Mouse (Mus musculus) left cerebral cortex, postnatal 36 days (tissue): ENCODE measurements at regions not wholly inside any gene's neighbourhood (a gene's known extent, or its start where the extent isn't known, plus 50 kb on each side); places are given as distances from the start of the nearest gene placed in this dataset.
"Not testable (repeated sequence)": the region's sequence is repeated elsewhere in the genome, so short reads cannot be mapped to it uniquely, and the experiment has no call there.

Experiments used
- DNase-seq, 2 experiments: peaks; one replicate each; pipeline ENCODE4 v3.0.0; 2021 to 2022; ENCODE audit warnings: low spot score in 2 of 2, mixed read lengths in 1 of 2
- intact Hi-C: fragments of 180-260 bp; cut with DNase I; formaldehyde crosslinking; loops from one replicate; pipeline ENCODE4 v1.15.1; 2025

GRCm38 (mm10) chr12:74825664-74826063 is 351.5 kb downstream of the Kcnh5 start:
- intact Hi-C loops, result no loop called here

GRCm38 (mm10) chr12:74824735-74825494 is 352.2 kb downstream of the Kcnh5 start:
- DNase-seq, result peak; percentile 11 to 33
- intact Hi-C loops, result no loop called here

More at GRCm38 (mm10) chr12:74825664-74826063, 351.5 kb downstream of the Kcnh5 start:
- no peak for DNase-seq

GRCm38 (mm10) chr12:74816181-74816580 is 361.0 kb downstream of the Kcnh5 start:
- intact Hi-C loops, DNase-seq: not testable (repeated sequence)

GRCm38 (mm10) chr12:74808571-74808970 is 368.6 kb downstream of the Kcnh5 start:
- intact Hi-C loops, DNase-seq: not testable (repeated sequence)

GRCm38 (mm10) chr12:74807926-74808325 is 369.2 kb downstream of the Kcnh5 start:
- intact Hi-C loops, DNase-seq: not testable (repeated sequence)

- intact Hi-C loops, result no loop called here
- DNase-seq, result no peak
Measured at GRCm38 (mm10) chr12:74803740-74804512, 373.2 kb downstream of the Kcnh5 start.

GRCm38 (mm10) chr12:74792036-74792435 is 385.1 kb downstream of the Kcnh5 start:
- intact Hi-C loops, result no loop called here
- peak; percentile 24 to 38 for DNase-seq

- intact Hi-C loops, result no loop called here
- DNase-seq, result no peak
Measured at GRCm38 (mm10) chr12:74762284-74762683, 414.8 kb downstream of the Kcnh5 start.

GRCm38 (mm10) chr12:74745051-74745450 is 428.9 kb upstream of the Gm11042 start:
- DNase-seq, result peak; percentile 17 to 25

GRCm38 (mm10) chr12:74728866-74729265 is 412.7 kb upstream of the Gm11042 start:
- DNase-seq, result no peak
- intact Hi-C loops, result no loop called here

More at GRCm38 (mm10) chr12:74745051-74745450, 428.9 kb upstream of the Gm11042 start:
- intact Hi-C loops, result no loop called here

- DNase-seq, result no peak
- intact Hi-C loops, result no loop called here
Measured at GRCm38 (mm10) chr12:74679149-74679548, 363.0 kb upstream of the Gm11042 start.

- DNase-seq, result no peak
- intact Hi-C loops, result no loop called here
Measured at GRCm38 (mm10) chr12:74677835-74678234, 361.6 kb upstream of the Gm11042 start.

- intact Hi-C loops, result no loop called here
Measured at GRCm38 (mm10) chr12:74658406-74658805, 342.2 kb upstream of the Gm11042 start.

GRCm38 (mm10) chr12:74657036-74657648 is 340.9 kb upstream of the Gm11042 start:
- intact Hi-C loops, result no loop called here
- no peak for DNase-seq

More at GRCm38 (mm10) chr12:74658406-74658805, 342.2 kb upstream of the Gm11042 start:
- no peak for DNase-seq

GRCm38 (mm10) chr12:74651256-74651655 is 335.1 kb upstream of the Gm11042 start:
- no peak for DNase-seq
- intact Hi-C loops, result no loop called here

GRCm38 (mm10) chr12:74632827-74633226 is 316.6 kb upstream of the Gm11042 start:
- intact Hi-C loops, result no loop called here
- no peak for DNase-seq

GRCm38 (mm10) chr12:74595208-74595607 is 279.0 kb upstream of the Gm11042 start:
- intact Hi-C loops, result no loop called here
- DNase-seq, result peak in 1 of 2 experiments; percentile 14

GRCm38 (mm10) chr12:74554599-74554998 is 238.4 kb upstream of the Gm11042 start:
- intact Hi-C loops, result no loop called here

GRCm38 (mm10) chr12:74544172-74544571 is 228.0 kb upstream of the Gm11042 start:
- intact Hi-C loops, result no loop called here
- no peak for DNase-seq

More at GRCm38 (mm10) chr12:74554599-74554998, 238.4 kb upstream of the Gm11042 start:
- no peak for DNase-seq

- no peak for DNase-seq
- intact Hi-C loops, result no loop called here
Measured at GRCm38 (mm10) chr12:74534882-74535281, 218.7 kb upstream of the Gm11042 start.
